Mouse (Mus musculus): ENCODE measurements around the gene Ccl22.

Ccl22 gene

GRCm38 (mm10) chr8:94778895-94779533 is 33.6 kb downstream of the Ccl22 start:
- no peak for ATAC-seq (ENCODE audit: low TSS enrichment)

GRCm38 (mm10) chr8:94779534-94780294 is 34.3 kb downstream of the Ccl22 start:
- ATAC-seq (ENCODE audit: low TSS enrichment) = no peak

GRCm38 (mm10) chr8:94780491-94781154 is 35.2 kb downstream of the Ccl22 start:
- no peak for ATAC-seq (ENCODE audit: low TSS enrichment)

GRCm38 (mm10) chr8:94781155-94781837 is 35.9 kb downstream of the Ccl22 start:
- no peak for ATAC-seq (ENCODE audit: low TSS enrichment)

- peak; percentile 6; the same call in 1 of the 2 replicates for ATAC-seq (ENCODE audit: low TSS enrichment)
These were observed 36.4 kb downstream of the Ccl22 start for GRCm38 (mm10) chr8:94781838-94782235.

GRCm38 (mm10) chr8:94783890-94784289 is 38.5 kb downstream of the Ccl22 start:
- ATAC-seq (ENCODE audit: low TSS enrichment) = no peak

- ATAC-seq (ENCODE audit: low TSS enrichment) = no peak
These were observed 40.0 kb downstream of the Ccl22 start for GRCm38 (mm10) chr8:94785247-94785985.

GRCm38 (mm10) chr8:94785995-94786595 is 40.7 kb downstream of the Ccl22 start:
- ATAC-seq (ENCODE audit: low TSS enrichment) = no peak

GRCm38 (mm10) chr8:94787524-94788501 is 42.4 kb downstream of the Ccl22 start:
- ATAC-seq (ENCODE audit: low TSS enrichment) = no peak

- ATAC-seq (ENCODE audit: low TSS enrichment) = no peak
These were observed 44.0 kb downstream of the Ccl22 start for GRCm38 (mm10) chr8:94789256-94789955.

GRCm38 (mm10) chr8:94794368-94794767 is 49.0 kb downstream of the Ccl22 start:
- ATAC-seq (ENCODE audit: low TSS enrichment) = no peak

GRCm38 (mm10) chr8:94794782-94795181 is 49.4 kb downstream of the Ccl22 start:
- ATAC-seq (ENCODE audit: low TSS enrichment) = no peak

- peak; percentile 77 for ATAC-seq (ENCODE audit: low TSS enrichment)
These were observed 55.0 kb downstream of the Ccl22 start for GRCm38 (mm10) chr8:94800278-94800968.

Data from frontal cortex, adult (tissue).